Mouse (Mus musculus) activated CD4-positive, CD25-positive, alpha-beta regulatory T cell (primary cell): ENCODE measurements around the gene Gm5741. TPM values are rescaled to one million over a fixed set of nuclear protein-coding genes. Genes with fewer than 3 reads are reported as not detected.

Experiments
- polyA plus RNA-seq, 2 experiments: library from polyadenylated mRNA; unstranded; fragments of 100-300 nt; shearing (Covaris generic); gene quantifications; one replicate each; pipeline ENCODE4 v1.2.1; 2017

Gm5741 gene
- 1 to 10 TPM; 1.5 to 2.8 TPM for polyA plus RNA-seq

GRCm38 (mm10) chr8:85067982-85068381 lies at the start of gene Gm5741:
Gm5741 (minus strand) TSS chr8:85067982.

DNA sequence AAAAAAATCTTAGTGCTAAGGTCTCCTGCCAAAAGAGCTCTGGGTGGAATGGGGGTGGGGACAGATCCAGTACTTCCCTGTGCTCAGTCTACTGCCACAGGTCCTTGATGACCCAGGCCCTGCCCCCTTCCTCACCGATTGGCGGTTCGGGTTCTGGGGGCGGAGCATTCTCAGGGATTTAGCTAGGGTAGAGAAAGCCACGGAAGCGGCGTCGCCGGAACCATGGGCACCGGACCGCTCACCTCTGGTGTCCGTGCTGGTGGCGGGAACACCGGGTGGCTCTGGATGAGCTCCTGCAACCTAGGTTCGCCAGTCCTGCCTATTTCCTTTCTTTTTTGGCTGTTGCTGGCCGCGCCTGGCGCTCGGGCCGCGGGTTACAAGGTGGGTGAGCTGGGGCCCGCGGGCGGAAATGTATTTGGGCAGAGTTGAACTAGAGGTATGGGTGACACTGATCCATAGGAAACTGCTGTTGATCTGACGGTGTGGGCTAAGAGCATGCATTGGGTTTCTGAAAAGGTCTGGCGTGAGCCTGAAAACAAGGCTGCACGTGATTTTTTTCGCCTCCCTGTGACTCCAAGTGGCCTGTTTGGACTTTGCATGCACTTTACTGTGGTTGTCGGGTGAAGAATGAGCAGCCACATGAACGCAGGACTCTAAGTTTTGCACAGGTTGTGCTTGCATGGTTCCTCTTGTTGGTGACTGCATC lies 15.5 kb upstream of the Gm5741 start, which contains the start of gene Man2b1:
TSS of gene Man2b1 (plus strand) at position 163 of the 706 bp plus-strand sequence.

GRCm38 (mm10) chr8:85081216-85081555 lies 13.4 kb upstream of the Gm5741 start, which contains the start of gene Wdr83:
Wdr83 (minus strand) TSS chr8:85081306.

GRCm38 (mm10) chr8:85080532-85081215 lies 12.9 kb upstream of the Gm5741 start, which contains the start of gene Wdr83os:
Wdr83os (plus strand) TSS chr8:85080740.

GRCm38 (mm10) chr8:85071514-85072281 lies 3.9 kb upstream of the Gm5741 start, which contains the start of gene Dhps:
Dhps (plus strand) TSS chr8:85071757.

DNA sequence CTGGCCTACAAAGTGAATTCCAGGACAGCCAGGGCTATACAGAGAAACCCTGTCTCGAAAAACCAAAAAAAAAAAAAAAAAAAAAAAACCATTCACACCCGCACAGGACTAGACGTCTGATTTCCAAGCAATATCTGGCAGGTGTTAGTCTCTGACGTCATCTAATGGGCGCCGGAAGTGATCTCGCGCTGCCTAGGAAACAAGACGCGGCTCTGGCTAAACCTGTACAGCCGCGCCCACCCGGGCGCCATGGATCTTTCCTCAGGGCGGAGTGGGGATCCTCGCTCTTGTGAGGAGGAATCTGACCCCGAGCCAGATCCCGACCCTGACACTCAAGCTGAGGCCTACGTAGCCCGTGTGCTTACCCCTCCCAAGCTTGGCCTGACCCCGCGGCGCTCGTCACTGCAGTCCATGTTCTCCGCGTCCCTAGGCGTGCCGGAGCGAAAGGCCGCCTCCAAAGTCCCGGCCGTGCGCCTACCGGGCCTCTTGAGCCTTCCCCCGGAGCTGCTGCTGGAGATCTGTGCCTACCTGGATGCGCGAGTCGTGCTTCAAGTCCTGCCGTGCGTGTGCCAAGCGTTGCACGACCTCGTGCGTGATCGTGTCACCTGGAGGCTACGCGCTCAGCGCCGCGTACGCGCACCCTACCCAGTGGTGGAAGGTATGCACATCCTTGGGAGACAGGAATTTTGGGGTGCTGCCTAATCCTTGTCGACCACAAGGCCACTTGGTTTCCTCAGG lies 7.7 kb downstream of the Gm5741 start, which contains the start of gene Fbxw9:
TSS of gene Fbxw9 (plus strand) at position 177 of the 738 bp plus-strand sequence.

GRCm38 (mm10) chr8:85036718-85037365 lies 30.9 kb downstream of the Gm5741 start, which contains the start of gene Tnpo2:
Tnpo2 (plus strand) TSS chr8:85036915.

GRCm38 (mm10) chr8:85026670-85027515 lies 40.9 kb downstream of the Gm5741 start, which contains the start of gene Trir:
Trir (plus strand) TSS chr8:85026823.

DNA sequence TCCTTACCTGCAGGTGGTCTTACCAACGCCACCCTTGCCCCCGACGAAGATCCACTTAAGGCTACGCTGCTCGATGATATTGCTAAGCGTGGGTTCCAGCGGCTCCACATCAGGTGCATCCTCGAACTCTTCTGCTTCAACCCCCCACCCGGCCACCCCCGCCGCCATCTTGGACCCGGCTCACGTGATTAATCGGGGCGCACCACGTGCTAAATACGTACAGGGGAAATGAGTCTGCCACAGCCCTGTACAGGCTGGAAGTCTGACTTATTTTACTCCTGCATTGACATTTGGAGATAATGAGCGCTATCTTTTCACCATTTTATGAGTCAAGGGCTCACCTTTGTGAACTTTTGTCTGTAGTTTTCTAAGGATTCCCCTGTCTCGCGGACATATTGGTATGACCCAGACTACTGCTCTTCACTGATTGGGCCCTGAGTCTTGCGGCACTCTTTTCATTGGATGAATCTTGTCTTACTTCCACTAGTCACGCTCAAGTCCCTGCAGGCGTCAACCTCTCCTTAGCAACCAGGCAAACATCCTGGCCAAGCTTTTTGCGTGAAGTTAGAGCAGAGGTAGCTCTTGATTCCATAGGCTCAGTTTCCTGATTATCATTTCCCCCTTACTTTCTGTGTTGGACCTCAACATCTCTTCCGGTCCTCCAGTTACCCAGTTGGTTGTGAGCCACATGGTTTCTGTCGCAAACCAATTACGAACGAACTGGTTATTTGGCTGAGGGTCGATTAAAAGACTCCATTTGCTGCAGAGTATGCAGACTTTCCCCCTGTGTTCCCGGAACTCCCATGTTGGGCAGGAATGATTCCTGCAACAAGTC lies 42.5 kb downstream of the Gm5741 start, which contains the start of gene Asna1:
TSS of gene Asna1 (minus strand) at position 184 of the 835 bp plus-strand sequence.

Other genes starting within 250 kb of the Gm5741 start
- gene Dand5, start 245.2 kb downstream of the Gm5741 start, polyA plus RNA-seq = 1 to 10 TPM; 3.3 to 4.2 TPM
- gene Gadd45gip1, start 236.5 kb downstream of the Gm5741 start, polyA plus RNA-seq = 10 to 100 TPM; 29.7 to 37.9 TPM
- 100 to 1,000 TPM; 159 to 183 TPM for gene Rad23a, start 227.3 kb downstream of the Gm5741 start, polyA plus RNA-seq
- 100 to 1,000 TPM; 378 to 630 TPM for gene Calr, start 221.0 kb downstream of the Gm5741 start, polyA plus RNA-seq
- gene Farsa, start 211.0 kb downstream of the Gm5741 start, polyA plus RNA-seq = 10 to 100 TPM; 78.3 to 79.8 TPM
- gene Syce2, start 195.9 kb downstream of the Gm5741 start, polyA plus RNA-seq = 10 to 100 TPM in 1 of 2 experiments, 1 to 10 TPM in 1; 9.1 to 16.8 TPM
- gene Gcdh, start 174.1 kb downstream of the Gm5741 start, polyA plus RNA-seq = 10 to 100 TPM; 22.2 to 31.5 TPM
- 1 to 10 TPM; 1.3 to 3.6 TPM for gene Klf1, start 166.1 kb downstream of the Gm5741 start, polyA plus RNA-seq
- 10 to 100 TPM in 1 of 2 experiments, 1 to 10 TPM in 1; 6.1 to 11.9 TPM for gene Dnase2a, start 159.4 kb downstream of the Gm5741 start, polyA plus RNA-seq
- gene Mast1, start 130.6 kb downstream of the Gm5741 start, polyA plus RNA-seq = 1 to 10 TPM in 1 of 2 experiments, under 1 TPM in 1; 0.62 to 1.2 TPM
- under 1 TPM in 1 of 2 experiments, not detected in 1; 0.21 TPM for gene Rtbdn, start 121.0 kb downstream of the Gm5741 start, polyA plus RNA-seq
- not detected for gene Gm49661, start 98.5 kb downstream of the Gm5741 start, polyA plus RNA-seq
- 100 to 1,000 TPM; 205 to 213 TPM for gene Prdx2, start 98.4 kb downstream of the Gm5741 start, polyA plus RNA-seq
- 10 to 100 TPM; 80.7 to 89.0 TPM for gene Rnaseh2a, start 98.2 kb downstream of the Gm5741 start, polyA plus RNA-seq
- 100 to 1,000 TPM; 294 to 399 TPM for gene Junb, start 89.3 kb downstream of the Gm5741 start, polyA plus RNA-seq
- gene Hook2, start 77.4 kb downstream of the Gm5741 start, polyA plus RNA-seq = 10 to 100 TPM in 1 of 2 experiments, 1 to 10 TPM in 1; 9.5 to 11.1 TPM
- not detected for gene Best2, start 53.5 kb downstream of the Gm5741 start, polyA plus RNA-seq
- gene Asna1, start 42.7 kb downstream of the Gm5741 start, polyA plus RNA-seq = 10 to 100 TPM; 53.6 to 65.3 TPM
- gene Trir, start 41.2 kb downstream of the Gm5741 start, polyA plus RNA-seq = 100 to 1,000 TPM; 248 to 252 TPM
- 10 to 100 TPM; 20.7 to 25.3 TPM for gene Tnpo2, start 31.1 kb downstream of the Gm5741 start, polyA plus RNA-seq
- gene Fbxw9, start 7.9 kb downstream of the Gm5741 start, polyA plus RNA-seq = 1 to 10 TPM; 4.5 to 7.0 TPM
- 100 to 1,000 TPM in 1 of 2 experiments, 10 to 100 TPM in 1; 77.6 to 102 TPM for gene Dhps, start 3.8 kb upstream of the Gm5741 start, polyA plus RNA-seq
- gene Wdr83os, start 12.8 kb upstream of the Gm5741 start, polyA plus RNA-seq = 100 to 1,000 TPM; 158 to 186 TPM
- gene Wdr83, start 13.3 kb upstream of the Gm5741 start, polyA plus RNA-seq = 10 to 100 TPM; 35.2 to 42.7 TPM
- gene Man2b1, start 15.3 kb upstream of the Gm5741 start, polyA plus RNA-seq = 100 to 1,000 TPM; 104 to 165 TPM
- gene Zfp791, start 55.1 kb upstream of the Gm5741 start, polyA plus RNA-seq = under 1 TPM in 1 of 2 experiments, not detected in 1; 0.17 TPM
- gene Cks1brt, start 83.9 kb upstream of the Gm5741 start, polyA plus RNA-seq = under 1 TPM; 0.10 to 0.28 TPM
- gene Olfr371, start 158.0 kb upstream of the Gm5741 start, polyA plus RNA-seq = under 1 TPM in 1 of 2 experiments, not detected in 1; 0.37 TPM
- gene Orc6, start 231.7 kb upstream of the Gm5741 start, polyA plus RNA-seq = 10 to 100 TPM; 25.2 to 38.3 TPM
- gene Vps35, start 231.8 kb upstream of the Gm5741 start, polyA plus RNA-seq = 10 to 100 TPM; 84.6 to 92.6 TPM